Mouse (Mus musculus) lung, embryonic 16.5 days (tissue): ENCODE results near the gene Sulf2. TPM values are rescaled to one million over a fixed set of nuclear protein-coding genes. Genes with fewer than 3 reads are reported as not detected.
A peak's percentile ranks its signal among the peaks of the same experiment; 100 is the strongest.
"Not testable (repeated sequence)": the region's sequence is repeated elsewhere in the genome, so short reads cannot be mapped to it uniquely, and the experiment has no call there.

ENCODE experiments used
- ATAC-seq: fragments of 200-750 bp; cut with Nextera tagmentation; 2 replicates; pipeline ENCODE4 v1.8.0; 2017; ENCODE audit warnings: low read depth, mild to moderate bottlenecking, moderate library complexity
- H3K27ac ChIP-seq: fragments of 300-500 bp; sonication (generic); 2 replicates; pipeline ENCODE4 v1.5.1; 2014; ENCODE audit warnings: mild to moderate bottlenecking, control low read depth, low read length
- H3K27me3 ChIP-seq: fragments of 300-500 bp; sonication (generic); 2 replicates; pipeline ENCODE4 v1.6.1; 2014; ENCODE audit warnings: low read depth, low read length, mixed read lengths; ENCODE audit not compliant: control insufficient read depth, insufficient read depth
- H3K36me3 ChIP-seq: fragments of 300-500 bp; sonication (generic); 2 replicates; pipeline ENCODE4 v1.6.1; 2014; ENCODE audit warnings: low read length; ENCODE audit not compliant: control insufficient read depth, insufficient read depth
- H3K4me1 ChIP-seq: fragments of 300-500 bp; sonication (generic); replicated peaks from 2 replicates; pipeline ENCODE4 v1.6.1; 2014; ENCODE audit warnings: low read length, mixed read lengths; ENCODE audit not compliant: control insufficient read depth, insufficient read depth
- H3K4me2 ChIP-seq: fragments of 300-500 bp; sonication (generic); 2 replicates; pipeline ENCODE4 v1.6.1; 2014; ENCODE audit warnings: low read depth, low read length, control low read depth
- H3K4me3 ChIP-seq: fragments of 300-500 bp; sonication (generic); 2 replicates; pipeline ENCODE4 v1.5.1; 2014; ENCODE audit warnings: mild to moderate bottlenecking, low read length, control low read depth
- H3K9ac ChIP-seq: fragments of 300-500 bp; sonication (generic); 2 replicates; pipeline ENCODE4 v1.6.1; 2014; ENCODE audit warnings: low read length, control low read depth
- H3K9me3 ChIP-seq: fragments of 300-500 bp; sonication (generic); 2 replicates; pipeline ENCODE4 v1.6.1; 2016; ENCODE audit warnings: low read length; ENCODE audit not compliant: control insufficient read depth
- WGBS: fragments of 180-500 bp; shearing (Covaris S2); extraction: QIAGEN DNeasy Blood & Tissue Kit; methylation state at CpG from one replicate; pipeline ENCODE4 v1.1.7; 2014; 5-methylcytosine and 5-hydroxymethylcytosine counted together
- polyA plus RNA-seq: library from polyadenylated mRNA; unstranded; fragments of >200 nt; fragmentation: Nextera tagmentation; extraction: Ambion mirVana; gene quantifications from 2 replicates; pipeline ENCODE4 v1.2.1, GENCODE M21; 2015

Sulf2 gene
- polyA plus RNA-seq, 1 experiment from 2014 or later, result 28.2 TPM

- Histone ChIP-seq H3K4me3 (no peak overlapping the region), H3K27ac (no peak overlapping the region), H3K9ac (no peak overlapping the region), H3K4me2 (no peak overlapping the region), H3K27me3 (no peaks in the 10 kb centered on the region), H3K4me1 (no peaks in the 10 kb centered on the region), H3K36me3 (no peaks in the 10 kb centered on the region), H3K9me3 (no peaks in the 10 kb centered on the region)
- ATAC-seq, result no peak
Observed at GRCm38 (mm10) chr2:166091599-166091998, 63.9 kb downstream of the Sulf2 start.

- Histone ChIP-seq H3K27me3 (no peaks in the 10 kb centered on the region), H3K4me3 (no peak overlapping the region), H3K4me1 (no peaks in the 10 kb centered on the region), H3K9me3 (no peaks in the 10 kb centered on the region), H3K36me3 (no peaks in the 10 kb centered on the region), H3K4me2 (no peak overlapping the region), H3K9ac (no peak overlapping the region), H3K27ac (no peak overlapping the region)
- WGBS, result 37% methylated on average over 7 of the region's 7 CpGs
- ATAC-seq, result no peak; the same call in 1 of the 2 replicates
Observed at GRCm38 (mm10) chr2:166090131-166090581, 65.3 kb downstream of the Sulf2 start.

DNA sequence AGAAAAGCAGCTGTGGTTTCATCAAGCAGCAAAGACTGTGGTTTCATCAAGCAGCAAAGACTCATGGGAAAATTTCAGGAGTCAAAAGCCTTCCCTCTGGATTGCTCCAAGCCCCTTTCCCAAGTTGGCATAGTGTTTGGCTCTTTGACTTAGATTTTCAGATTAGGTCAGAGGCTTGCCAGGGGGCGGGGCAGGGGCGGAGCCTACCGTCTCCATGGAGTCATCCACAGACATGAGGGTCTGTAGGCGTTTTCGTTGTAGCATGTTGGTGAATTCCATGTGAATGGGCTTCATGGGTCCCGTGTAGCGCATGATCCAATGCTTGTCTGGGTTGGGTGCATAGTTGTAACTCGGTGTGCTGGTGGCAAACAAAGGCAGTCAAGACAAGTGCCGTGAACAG lies 66.5 kb downstream of the Sulf2 start:
- Histone ChIP-seq H3K9me3 (no peaks in the 10 kb centered on the region), H3K4me2 (no peak overlapping the region), H3K36me3 (no peaks in the 10 kb centered on the region), H3K4me1 (peaks cover 4% of the 10 kb centered on the region), H3K27ac (no peak overlapping the region), H3K4me3 (no peak overlapping the region), H3K27me3 (no peaks in the 10 kb centered on the region), H3K9ac (no peak overlapping the region)
- ATAC-seq, result no peak
- WGBS, result 79% methylated on average over 9 of the region's 9 CpGs

GRCm38 (mm10) chr2:166086457-166087233 lies 68.8 kb downstream of the Sulf2 start:
- H3K4me3 ChIP-seq, result no peak overlapping the region
- peaks cover 15% of the 10 kb centered on the region for H3K4me1 ChIP-seq
- no peak overlapping the region for H3K9ac ChIP-seq
- no peak overlapping the region for H3K27ac ChIP-seq
- no peak for ATAC-seq
- no peaks in the 10 kb centered on the region for H3K36me3 ChIP-seq
- WGBS, result 85% methylated on average over 29 of the region's 29 CpGs
- H3K27me3 ChIP-seq, result no peaks in the 10 kb centered on the region
- H3K9me3 ChIP-seq, result no peaks in the 10 kb centered on the region
- no peak overlapping the region for H3K4me2 ChIP-seq

- ATAC-seq, result no peak
- no peak overlapping the region for H3K4me3 ChIP-seq
- no peaks in the 10 kb centered on the region for H3K27me3 ChIP-seq
- H3K4me2 ChIP-seq, result no peak overlapping the region
- no peaks in the 10 kb centered on the region for H3K36me3 ChIP-seq
- no peak overlapping the region for H3K9ac ChIP-seq
- no peaks in the 10 kb centered on the region for H3K9me3 ChIP-seq
- 87% methylated on average over 10 of the region's 10 CpGs for WGBS
- H3K4me1 ChIP-seq, result peaks cover 19% of the 10 kb centered on the region
- H3K27ac ChIP-seq, result no peak overlapping the region
Observed at GRCm38 (mm10) chr2:166085780-166086179, 69.7 kb downstream of the Sulf2 start.

GRCm38 (mm10) chr2:166084964-166085363 lies 70.5 kb downstream of the Sulf2 start:
- 36% methylated on average over 6 of the region's 6 CpGs for WGBS
- H3K4me2 ChIP-seq, ATAC-seq, H3K27me3 ChIP-seq, H3K36me3 ChIP-seq, H3K9me3 ChIP-seq, H3K27ac ChIP-seq, H3K9ac ChIP-seq, H3K4me3 ChIP-seq: not testable (repeated sequence)
- H3K4me1 ChIP-seq, result peaks cover 24% of the 10 kb centered on the region

- no peak for ATAC-seq
- peak overlapping the region; percentile 23; the same call in 1 of the 2 replicates for H3K27ac ChIP-seq
- no peak overlapping the region for H3K4me3 ChIP-seq
- H3K4me1 ChIP-seq, result peaks cover 24% of the 10 kb centered on the region
- H3K9ac ChIP-seq, result peak overlapping the region; percentile 19; the same call in 1 of the 2 replicates
- no peaks in the 10 kb centered on the region for H3K36me3 ChIP-seq
- 78% methylated on average over 7 of the region's 7 CpGs for WGBS
- no peaks in the 10 kb centered on the region for H3K9me3 ChIP-seq
- no peaks in the 10 kb centered on the region for H3K27me3 ChIP-seq
- no peak overlapping the region for H3K4me2 ChIP-seq
Observed at GRCm38 (mm10) chr2:166084111-166084510, 71.4 kb downstream of the Sulf2 start.

DNA sequence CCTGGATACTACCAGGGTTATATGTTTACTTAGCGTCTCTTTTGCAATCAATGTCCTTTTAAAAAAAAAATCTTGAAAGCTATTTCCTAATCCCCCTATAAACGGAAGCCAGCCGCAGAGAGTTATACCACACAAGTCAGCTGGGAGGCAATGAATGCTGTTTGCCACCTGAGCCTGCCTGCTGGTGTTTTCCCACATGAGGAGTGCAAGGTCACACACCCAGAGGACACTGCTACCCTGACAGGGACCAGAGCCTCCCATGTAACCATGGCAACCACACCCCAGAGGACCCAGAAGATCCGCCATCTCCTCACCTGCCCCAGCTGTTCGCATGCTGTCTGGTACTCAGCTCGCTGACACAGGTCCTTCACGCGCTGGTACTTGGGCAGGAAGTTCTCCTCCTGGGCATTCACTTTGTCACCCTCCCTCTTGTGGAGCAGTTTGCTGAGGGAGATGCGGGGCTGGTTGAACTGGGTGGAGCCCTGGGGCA lies 71.9 kb downstream of the Sulf2 start:
- Histone ChIP-seq H3K4me2 (no peak overlapping the region), H3K4me3 (no peak overlapping the region), H3K9me3 (no peaks in the 10 kb centered on the region), H3K27ac (peak overlapping the region; percentile 23), H3K4me1 (peaks cover 24% of the 10 kb centered on the region), H3K9ac (peak overlapping the region; percentile 19; the same call in 1 of the 2 replicates), H3K27me3 (no peaks in the 10 kb centered on the region), H3K36me3 (no peaks in the 10 kb centered on the region)
- peak; percentile 21 for ATAC-seq
- 48% methylated on average over 9 of the region's 9 CpGs for WGBS

GRCm38 (mm10) chr2:166082661-166083060 lies 72.8 kb downstream of the Sulf2 start:
- ATAC-seq, result no peak
- Histone ChIP-seq H3K27me3 (no peaks in the 10 kb centered on the region), H3K9ac (no peak overlapping the region), H3K27ac (no peak overlapping the region; the same call in 1 of the 2 replicates), H3K9me3 (no peaks in the 10 kb centered on the region), H3K4me1 (peaks cover 24% of the 10 kb centered on the region), H3K4me3 (no peak overlapping the region), H3K4me2 (no peak overlapping the region), H3K36me3 (no peaks in the 10 kb centered on the region)
- 85% methylated on average over 10 of the region's 10 CpGs for WGBS
